Mouse (Mus musculus) thymus, postnatal 10 days (tissue): ENCODE data around the gene Notch2.
"Not testable (repeated sequence)": the region's sequence is repeated elsewhere in the genome, so short reads cannot be mapped to it uniquely, and the experiment has no call there.

Experiments
- DNase-seq, 2 experiments: peaks; one replicate each; pipeline ENCODE4 v3.0.0; 2021; ENCODE audit warnings: low spot score in 2 of 2

Notch2 gene

GRCm38 (mm10) chr3:98031104-98031503 is 17.8 kb downstream of the Notch2 start:
- DNase-seq: no peak

GRCm38 (mm10) chr3:98032191-98032590 is 18.9 kb downstream of the Notch2 start:
- DNase-seq: no peak

GRCm38 (mm10) chr3:98032944-98033343 is 19.6 kb downstream of the Notch2 start:
- no peak for DNase-seq

GRCm38 (mm10) chr3:98034622-98035593 is 21.6 kb downstream of the Notch2 start:
- DNase-seq: no peak

GRCm38 (mm10) chr3:98036161-98036560 is 22.8 kb downstream of the Notch2 start:
- peak in 1 of 2 experiments; percentile 23 for DNase-seq

- no peak for DNase-seq
These were observed 23.8 kb downstream of the Notch2 start for GRCm38 (mm10) chr3:98037151-98037550.

GRCm38 (mm10) chr3:98038658-98039057 is 25.3 kb downstream of the Notch2 start:
- no peak for DNase-seq

- DNase-seq: no peak
These were observed 25.9 kb downstream of the Notch2 start for GRCm38 (mm10) chr3:98039223-98039622.

- DNase-seq: no peak
These were observed 26.5 kb downstream of the Notch2 start for GRCm38 (mm10) chr3:98039666-98040456.

- DNase-seq: no peak
These were observed 27.5 kb downstream of the Notch2 start for GRCm38 (mm10) chr3:98040836-98041235.

GRCm38 (mm10) chr3:98042301-98042700 is 29.0 kb downstream of the Notch2 start:
- DNase-seq: no peak

GRCm38 (mm10) chr3:98042955-98043456 is 29.7 kb downstream of the Notch2 start:
- no peak for DNase-seq

- no peak for DNase-seq
These were observed 30.3 kb downstream of the Notch2 start for GRCm38 (mm10) chr3:98043669-98044068.

- DNase-seq: no peak
These were observed 31.5 kb downstream of the Notch2 start for GRCm38 (mm10) chr3:98044768-98045368.

- no peak for DNase-seq
These were observed 32.3 kb downstream of the Notch2 start for GRCm38 (mm10) chr3:98045465-98046148.

GRCm38 (mm10) chr3:98046305-98046704 is 33.0 kb downstream of the Notch2 start:
- no peak for DNase-seq

GRCm38 (mm10) chr3:98049671-98050070 is 36.3 kb downstream of the Notch2 start:
- no peak for DNase-seq

GRCm38 (mm10) chr3:98050086-98050485 is 36.8 kb downstream of the Notch2 start:
- DNase-seq: not testable (repeated sequence)

GRCm38 (mm10) chr3:98050492-98051406 is 37.4 kb downstream of the Notch2 start:
- no peak for DNase-seq

- DNase-seq: no peak
These were observed 38.2 kb downstream of the Notch2 start for GRCm38 (mm10) chr3:98051407-98051968.
